Mouse (Mus musculus) stomach, postnatal 0 days (tissue): Measurements from ENCODE around the gene Lss. TPM values are rescaled to one million over a fixed set of nuclear protein-coding genes. Genes with fewer than 3 reads are reported as not detected.

Source experiments
- ATAC-seq: fragments of 200-750 bp; cut with Nextera tagmentation; 2 replicates; pipeline ENCODE4 v1.8.0; 2017; ENCODE audit not compliant: low FRiP score, low TSS enrichment
- DNase-seq: peaks from one replicate; pipeline ENCODE4 v3.0.0-alpha.2; 2016; ENCODE audit warnings: low spot score
- H3K27ac ChIP-seq: fragments of 300-500 bp; sonication (generic); replicated peaks from 2 replicates; pipeline ENCODE4 v1.5.1; 2014; ENCODE audit warnings: mild to moderate bottlenecking, control low read depth
- H3K27me3 ChIP-seq: fragments of 300-500 bp; sonication (generic); 2 replicates; pipeline ENCODE4 v1.6.1; 2014; ENCODE audit warnings: low read length; ENCODE audit not compliant: control insufficient read depth, insufficient read depth
- H3K36me3 ChIP-seq: fragments of 300-500 bp; sonication (generic); 2 replicates; pipeline ENCODE4 v1.6.1; 2014; ENCODE audit warnings: low read length, mixed read lengths; ENCODE audit not compliant: control insufficient read depth, insufficient read depth
- H3K4me1 ChIP-seq: fragments of 300-500 bp; sonication (generic); replicated peaks from 2 replicates; pipeline ENCODE4 v1.6.1; 2014; ENCODE audit warnings: antibody characterized with exemption; ENCODE audit not compliant: control insufficient read depth, insufficient read depth
- H3K4me2 ChIP-seq: fragments of 300-500 bp; sonication (generic); replicated peaks from 2 replicates; pipeline ENCODE4 v1.6.1; 2014; ENCODE audit warnings: low read depth, mild to moderate bottlenecking, control low read depth, moderate library complexity
- H3K4me3 ChIP-seq: fragments of 300-500 bp; sonication (generic); 2 replicates; pipeline ENCODE4 v1.5.1; 2014; ENCODE audit warnings: low read depth, low read length, control low read depth
- H3K9ac ChIP-seq: fragments of 300-500 bp; sonication (generic); 2 replicates; pipeline ENCODE4 v1.6.1; 2014; ENCODE audit warnings: mild to moderate bottlenecking, low read length, control low read depth, mixed read lengths
- H3K9me3 ChIP-seq: fragments of 300-500 bp; sonication (generic); 2 replicates; pipeline ENCODE4 v1.6.1; 2016; ENCODE audit warnings: low read length; ENCODE audit not compliant: control insufficient read depth
- CTCF ChIP-seq: IDR thresholded peaks from 2 replicates; pipeline ENCODE4 v1.5.1; 2016; ENCODE audit warnings: antibody characterized with exemption, low read depth, mild to moderate bottlenecking, moderate library complexity
- EP300 ChIP-seq: optimal IDR thresholded peaks from 2 replicates; pipeline ENCODE3; 2016; ENCODE audit warnings: antibody characterized with exemption
- WGBS: fragments of 180-500 bp; shearing (Covaris S2); extraction: QIAGEN DNeasy Blood & Tissue Kit; methylation state at CpG from one replicate; pipeline ENCODE4 v1.1.7; 2014; 5-methylcytosine and 5-hydroxymethylcytosine counted together
- polyA plus RNA-seq: library from polyadenylated mRNA; unstranded; fragments of >200 nt; fragmentation: Nextera tagmentation; extraction: Ambion mirVana; gene quantifications from 2 replicates; pipeline ENCODE4 v1.2.1, GENCODE M21; 2015

The Lss gene
- polyA plus RNA-seq, 1 experiment from 2014 or later: 31.8 TPM

- TF ChIP-seq EP300: no peak
- no peak for TF ChIP-seq CTCF
- peak; percentile 16 for ATAC-seq
- no peaks in the 10 kb centered on the region; the same call in 1 of the 2 replicates for H3K36me3 ChIP-seq
These were observed 440 bp downstream of the Lss start for GRCm38 (mm10) chr10:76531828-76532227.

GRCm38 (mm10) chr10:76535526-76535925, 4.1 kb downstream of the Lss start:
- peaks cover 10% of the 10 kb centered on the region for H3K36me3 ChIP-seq
- no peak overlapping the region for H3K4me3 ChIP-seq
- H3K4me2 ChIP-seq: no peak overlapping the region

More at GRCm38 (mm10) chr10:76531828-76532227, 440 bp downstream of the Lss start:
- under 1% methylated on average over 14 of the region's 14 CpGs for WGBS
- peak overlapping the region; percentile 92 for H3K4me2 ChIP-seq
- H3K4me3 ChIP-seq: peak overlapping the region; percentile 59
- H3K27me3 ChIP-seq: no peaks in the 10 kb centered on the region
- H3K9me3 ChIP-seq: no peaks in the 10 kb centered on the region
- peak overlapping the region; percentile 72 for H3K9ac ChIP-seq
- DNase-seq: no peak
- peak overlapping the region; percentile 78 for H3K27ac ChIP-seq
- H3K4me1 ChIP-seq: no peaks in the 10 kb centered on the region

GRCm38 (mm10) chr10:76537619-76538018, 6.2 kb downstream of the Lss start:
- Histone ChIP-seq H3K36me3 (peaks cover 19% of the 10 kb centered on the region), H3K9me3 (no peaks in the 10 kb centered on the region), H3K27ac (no peak overlapping the region), H3K4me1 (no peaks in the 10 kb centered on the region), H3K4me2 (no peak overlapping the region), H3K9ac (no peak overlapping the region), H3K4me3 (no peak overlapping the region), H3K27me3 (no peaks in the 10 kb centered on the region)
- 50% methylated on average over 9 of the region's 9 CpGs for WGBS
- ATAC-seq (peak; percentile 91), DNase-seq (peak; percentile 70)
- TF ChIP-seq CTCF (no peak), EP300 (no peak)

More at GRCm38 (mm10) chr10:76535526-76535925, 4.1 kb downstream of the Lss start:
- H3K9ac ChIP-seq: no peak overlapping the region
- no peak overlapping the region for H3K27ac ChIP-seq
- no peaks in the 10 kb centered on the region for H3K4me1 ChIP-seq
- DNase-seq (no peak), ATAC-seq (no peak)
- TF ChIP-seq CTCF: no peak
- TF ChIP-seq EP300: no peak
- H3K9me3 ChIP-seq: no peaks in the 10 kb centered on the region
- no peaks in the 10 kb centered on the region for H3K27me3 ChIP-seq
- WGBS: 98% methylated on average over 7 of the region's 7 CpGs

- Histone ChIP-seq H3K36me3 (peaks cover 30% of the 10 kb centered on the region), H3K27ac (no peak overlapping the region), H3K27me3 (no peaks in the 10 kb centered on the region), H3K4me2 (no peak overlapping the region), H3K4me3 (no peak overlapping the region), H3K4me1 (no peaks in the 10 kb centered on the region), H3K9me3 (no peaks in the 10 kb centered on the region), H3K9ac (no peak overlapping the region)
- DNase-seq (no peak), ATAC-seq (no peak)
- no peak for TF ChIP-seq CTCF
- 90% methylated on average over 11 of the region's 11 CpGs for WGBS
These were observed 10.1 kb downstream of the Lss start for GRCm38 (mm10) chr10:76541336-76542085.

GRCm38 (mm10) chr10:76542636-76543375, 11.4 kb downstream of the Lss start:
- Histone ChIP-seq H3K9ac (no peak overlapping the region), H3K27me3 (no peaks in the 10 kb centered on the region), H3K4me1 (no peaks in the 10 kb centered on the region), H3K27ac (no peak overlapping the region), H3K4me2 (no peak overlapping the region), H3K9me3 (no peaks in the 10 kb centered on the region), H3K36me3 (peaks cover 37% of the 10 kb centered on the region), H3K4me3 (no peak overlapping the region)
- TF ChIP-seq CTCF (no peak), EP300 (no peak)
- WGBS: 82% methylated on average over 10 of the region's 10 CpGs
- ATAC-seq: no peak
- no peak for DNase-seq

- TF ChIP-seq CTCF: no peak
- TF ChIP-seq EP300: no peak
- H3K27ac ChIP-seq: no peak overlapping the region
- H3K36me3 ChIP-seq: peaks cover 35% of the 10 kb centered on the region
- no peaks in the 10 kb centered on the region for H3K4me1 ChIP-seq
- no peak overlapping the region for H3K4me2 ChIP-seq
- H3K27me3 ChIP-seq: no peaks in the 10 kb centered on the region
- DNase-seq: no peak
- H3K4me3 ChIP-seq: no peak overlapping the region
- WGBS: 91% methylated on average over 8 of the region's 8 CpGs
- ATAC-seq: no peak
- H3K9me3 ChIP-seq: no peaks in the 10 kb centered on the region
- no peak overlapping the region for H3K9ac ChIP-seq
These were observed 15.2 kb downstream of the Lss start for GRCm38 (mm10) chr10:76546566-76546965.
